Mouse (Mus musculus) E14TG2a.4 (cell line): Measurements from ENCODE around the gene Adgra3.

ENCODE experiments used
- CTCF ChIP-seq: conservative IDR thresholded peaks from 2 replicates; pipeline ENCODE4 v1.5.1; 2014; ENCODE audit warnings: low read length
- NANOG ChIP-seq: IDR thresholded peaks from 2 replicates; pipeline ENCODE4 v1.6.1; 2014; ENCODE audit warnings: borderline replicate concordance, low read length, mixed read lengths
- POU5F1 ChIP-seq: IDR thresholded peaks from 2 replicates; pipeline ENCODE4 v1.6.1; 2014; ENCODE audit warnings: low read length, borderline replicate concordance

GRCm38 (mm10) chr5:49996457-49996856 lies 62.3 kb downstream of the Adgra3 start:
- TF ChIP-seq CTCF (no peak), POU5F1 (no peak), NANOG (no peak)
